Mouse (Mus musculus): ENCODE measurements around the gene Adh6b.

DNA sequence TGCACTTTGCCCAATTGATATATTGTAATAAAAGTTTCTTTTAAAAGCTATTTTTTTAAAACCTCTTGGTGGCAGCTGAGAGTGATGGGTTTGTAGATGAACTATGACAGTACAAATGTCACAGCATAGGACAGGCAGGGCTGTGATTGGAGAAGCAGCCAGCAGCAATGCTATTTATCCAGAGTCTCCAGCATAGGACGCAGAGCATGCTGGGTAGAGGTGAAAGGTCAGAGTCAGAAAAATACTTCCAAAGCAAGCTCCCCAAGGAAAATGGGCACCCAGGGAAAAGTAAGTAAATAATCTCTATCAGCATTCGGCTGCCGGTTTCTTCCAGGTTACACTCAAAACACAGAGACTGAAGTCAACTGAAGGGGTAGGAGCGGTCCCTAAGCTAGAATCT lies 32.3 kb downstream of the Adh6b start:
- TF ChIP-seq USF1 (IDR thresholded peaks at IDR 0.05; ENCODE audit: low read depth) (no peak), CTCF (IDR thresholded peaks at IDR 0.05; ENCODE audit: control insufficient read depth, insufficient read depth, insufficient read length) (no peak), MYOG (IDR thresholded peaks at IDR 0.05; ENCODE audit: control insufficient read depth, extremely low read depth, insufficient read length) (no peak), MYOD1 (IDR thresholded peaks at IDR 0.05; ENCODE audit: control insufficient read depth, insufficient read length, low read depth) (no peak), MAX (IDR thresholded peaks at IDR 0.05) (no peak), CEBPB (IDR thresholded peaks at IDR 0.05; ENCODE audit: low read depth) (no peak), FOSL1 (IDR thresholded peaks at IDR 0.05; ENCODE audit: insufficient read depth, low read length, poor library complexity, severe bottlenecking) (no peak)
